Mouse (Mus musculus): ENCODE data around the gene Card14.
"Not testable (repeated sequence)": the region's sequence is repeated elsewhere in the genome, so short reads cannot be mapped to it uniquely, and the experiment has no call there.

Gene Card14

DNA sequence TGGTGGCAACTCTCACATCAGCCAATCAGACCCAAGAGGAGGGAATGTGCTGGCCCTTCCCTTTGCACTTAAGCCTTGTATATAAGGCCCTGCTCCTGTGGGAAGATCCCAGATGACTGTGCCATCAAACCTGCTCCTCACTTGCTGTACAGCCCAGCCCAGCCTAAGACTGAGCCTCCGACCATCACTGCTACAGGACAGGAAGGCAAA is at the start of gene Card14:
Gene Card14 (plus strand): TSS at position 111 of the 210 bp plus-strand sequence.
- DNase-seq = no peak

DNA sequence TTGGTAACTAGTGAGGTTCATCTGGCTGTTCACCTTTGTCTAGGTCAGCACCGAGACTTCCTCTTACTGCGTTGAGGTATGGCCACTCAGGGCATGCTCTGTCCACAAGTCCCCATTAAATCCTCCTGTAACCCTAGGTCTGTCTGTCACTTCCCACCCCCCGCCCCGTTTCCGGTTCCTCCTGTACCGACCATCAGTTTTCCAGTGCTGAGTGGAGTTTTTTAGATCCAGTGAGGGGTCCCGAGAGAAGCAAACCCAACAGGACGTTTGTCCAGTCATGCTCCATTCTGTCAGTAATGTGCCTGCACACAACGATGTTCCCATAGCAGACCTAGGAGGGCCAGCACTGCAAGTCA is 49.4 kb upstream of the Card14 start:
- no peak for DNase-seq

DNA sequence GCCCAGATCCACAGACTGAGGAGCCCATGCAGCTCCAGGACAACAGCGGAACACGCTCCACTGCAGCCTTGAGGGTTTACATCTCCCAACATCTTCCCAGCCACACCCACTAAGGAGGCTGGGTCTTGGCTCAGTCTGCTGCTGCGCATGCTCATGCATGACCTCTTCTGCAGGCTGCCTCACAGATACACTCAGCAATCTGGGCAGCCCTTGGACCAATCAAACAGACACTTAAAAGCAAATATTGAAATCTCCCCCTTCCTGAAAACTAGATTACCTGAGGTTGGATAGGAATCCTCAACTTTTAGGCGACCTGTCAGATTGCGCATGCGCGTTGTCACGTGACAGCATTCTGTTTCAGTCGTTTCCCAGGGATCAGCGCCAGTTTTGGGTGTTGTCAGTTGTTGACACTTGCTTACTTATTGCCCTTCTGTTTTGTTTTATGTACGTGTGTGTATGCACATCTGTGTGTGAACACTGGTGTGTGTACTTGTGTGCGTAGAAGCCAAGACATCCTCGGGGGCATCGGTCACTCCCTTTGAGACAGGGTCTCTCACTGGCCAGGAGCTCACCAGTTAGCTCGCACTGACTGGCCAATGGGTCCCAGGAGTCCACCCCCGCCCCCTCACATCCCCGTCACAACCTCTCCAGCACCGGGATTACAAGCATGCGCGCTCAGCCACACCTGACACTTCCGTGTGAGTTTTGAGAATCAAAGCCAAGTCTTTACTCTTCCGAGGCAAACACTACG is 48.8 kb upstream of the Card14 start:
- DNase-seq = peak; percentile 81

DNA sequence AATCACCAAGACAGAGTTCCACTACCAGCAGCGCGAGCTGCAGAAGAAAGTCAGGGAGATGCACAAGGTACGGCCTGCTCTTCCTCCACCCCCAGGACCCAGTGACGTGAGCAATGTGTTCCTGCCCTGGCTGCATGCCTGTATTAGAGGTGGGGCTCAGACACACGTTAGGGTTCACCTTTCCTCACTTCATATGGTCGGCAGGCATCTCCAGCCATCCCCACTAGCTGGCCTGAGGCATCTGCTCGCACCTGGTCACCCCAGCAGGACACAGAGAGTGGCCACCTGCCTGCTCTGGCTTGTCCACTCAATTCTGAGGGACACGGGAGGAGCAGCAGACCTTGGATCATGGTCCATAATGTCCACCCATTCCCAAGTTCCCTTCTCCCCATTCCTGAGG is 47.6 kb upstream of the Card14 start:
- DNase-seq = peak; percentile 65

DNA sequence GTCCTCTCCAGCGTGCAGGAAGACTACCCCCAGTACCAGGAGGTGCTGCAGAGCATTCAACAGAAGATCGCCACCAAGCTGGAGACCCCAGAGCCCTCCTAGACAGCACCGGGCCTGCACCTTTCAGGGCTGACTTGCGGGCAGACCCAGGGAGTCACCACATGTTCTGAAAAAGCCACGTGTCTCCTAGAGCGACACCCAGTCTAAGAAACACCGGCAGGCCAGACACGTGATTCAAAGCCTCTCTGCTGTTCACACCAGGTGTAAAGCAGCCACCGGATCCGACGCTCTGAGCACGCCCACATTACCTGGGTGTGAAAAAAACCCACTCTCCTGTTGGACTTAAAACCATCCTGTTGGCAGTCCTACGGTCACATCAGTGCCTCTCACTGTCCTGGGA is 43.2 kb upstream of the Card14 start:
- DNase-seq = no peak

DNA sequence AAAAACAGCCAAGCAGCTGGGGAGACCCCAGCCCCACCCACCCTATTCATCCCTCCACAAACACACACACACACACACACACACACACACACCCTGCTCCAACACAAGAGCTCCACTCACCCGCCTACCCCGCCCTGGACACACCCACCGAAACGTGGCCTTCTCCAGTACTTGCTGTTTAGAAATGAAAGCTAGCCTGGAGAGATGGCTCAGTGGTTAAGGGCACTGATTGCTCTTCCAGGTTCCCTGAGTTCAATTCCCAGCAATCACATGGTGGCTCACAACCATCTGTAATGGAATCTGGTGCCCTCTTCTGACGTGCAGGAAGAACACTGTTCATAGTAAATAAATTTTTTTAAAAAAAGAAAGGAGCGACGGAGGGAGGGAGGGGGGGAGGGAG is 41.8 kb upstream of the Card14 start:
- no peak for DNase-seq

DNA sequence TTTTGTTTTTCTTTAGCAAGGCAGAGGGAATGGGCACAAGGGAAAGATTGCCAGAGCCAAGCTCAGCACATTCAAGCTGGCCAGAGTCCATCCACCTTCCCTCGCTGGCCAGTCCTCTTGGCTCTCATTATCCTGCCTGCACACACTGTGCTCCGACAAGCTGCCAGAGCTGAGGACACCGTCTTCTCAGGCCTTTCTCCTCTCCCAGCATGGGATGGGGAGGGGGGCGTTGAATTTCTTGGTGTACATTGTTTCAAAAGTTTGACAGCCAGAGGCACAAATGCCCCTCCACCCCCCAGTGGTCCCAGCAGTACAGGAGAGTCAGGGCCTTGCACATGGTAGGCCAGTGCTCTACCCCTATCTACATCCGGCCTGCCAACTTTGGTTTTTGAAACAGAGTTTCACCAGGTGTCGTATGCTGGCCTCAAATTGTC is 40.3 kb upstream of the Card14 start:
- peak; percentile 90 for DNase-seq

DNA sequence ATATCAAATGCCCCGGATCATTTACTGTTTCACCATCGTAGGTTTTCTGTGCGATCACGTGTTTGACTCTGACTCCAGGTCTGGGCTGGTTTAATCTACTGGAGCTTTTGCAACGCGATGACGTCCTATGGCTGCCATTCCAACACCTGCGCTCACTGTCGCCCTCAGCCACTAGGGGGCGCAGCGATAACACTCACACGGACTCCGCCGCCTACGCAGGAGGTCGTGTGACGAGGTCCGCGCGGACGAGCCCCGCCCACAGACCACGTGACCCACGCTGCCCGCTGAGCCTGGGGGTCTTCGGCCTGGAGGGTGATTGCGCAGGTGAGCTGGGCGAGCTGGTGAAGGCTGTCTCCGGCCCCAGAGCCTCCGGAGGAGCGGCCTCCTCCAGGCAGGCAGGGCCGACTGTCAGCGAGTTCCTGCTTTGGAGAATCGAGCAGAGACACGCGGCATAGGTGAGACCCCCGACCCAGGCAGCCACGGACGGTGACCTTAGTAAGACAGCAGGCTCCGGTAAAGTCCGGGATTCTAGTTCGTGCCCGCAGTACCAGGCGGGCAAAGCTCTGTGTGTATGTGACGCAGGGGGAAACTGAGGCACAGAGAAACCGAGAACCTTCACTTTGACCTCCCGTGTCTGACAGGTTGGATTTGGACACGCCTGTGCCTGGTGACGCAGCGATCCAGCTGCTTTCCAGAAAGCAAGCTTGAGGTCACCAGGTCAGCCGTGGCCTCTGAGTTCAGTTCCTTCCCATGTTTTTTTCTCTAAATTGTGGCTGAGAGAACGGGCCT is 39.6 kb upstream of the Card14 start, which contains the start of gene Gaa:
Gene Gaa (plus strand): TSS at position 120 of the 789 bp plus-strand sequence.
- peak; percentile 98 for DNase-seq

DNA sequence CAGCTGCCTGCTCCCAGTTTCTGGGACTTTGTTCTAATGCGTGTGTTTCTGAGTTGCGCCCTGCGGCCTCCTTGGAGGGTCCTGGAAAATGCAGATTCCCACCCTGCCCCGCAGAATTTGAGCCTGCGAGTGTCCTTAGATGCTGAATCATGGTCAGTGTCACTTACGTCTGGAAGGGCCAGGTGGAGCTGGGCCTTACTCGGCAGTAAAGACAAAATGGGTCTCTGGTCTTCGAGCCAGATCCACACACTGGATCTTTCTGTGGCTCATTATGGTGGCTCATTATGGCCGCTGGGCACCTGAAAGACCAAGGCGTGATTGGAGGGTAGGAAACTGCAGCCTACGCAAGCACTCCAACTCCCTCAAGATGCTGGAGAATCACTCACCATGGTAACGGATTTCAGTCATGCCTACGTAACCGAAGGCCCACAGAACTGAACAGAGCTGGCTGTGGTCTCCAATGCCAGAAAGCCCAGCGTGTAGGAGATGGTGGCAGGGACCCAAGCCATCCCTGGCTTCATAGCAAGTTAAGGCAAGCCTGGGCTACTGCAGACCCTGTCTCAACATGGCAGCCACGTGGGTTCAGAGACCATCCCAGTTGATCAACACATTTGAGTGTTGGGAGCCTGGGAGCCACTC is 38.9 kb upstream of the Card14 start:
- DNase-seq = peak; percentile 66

DNA sequence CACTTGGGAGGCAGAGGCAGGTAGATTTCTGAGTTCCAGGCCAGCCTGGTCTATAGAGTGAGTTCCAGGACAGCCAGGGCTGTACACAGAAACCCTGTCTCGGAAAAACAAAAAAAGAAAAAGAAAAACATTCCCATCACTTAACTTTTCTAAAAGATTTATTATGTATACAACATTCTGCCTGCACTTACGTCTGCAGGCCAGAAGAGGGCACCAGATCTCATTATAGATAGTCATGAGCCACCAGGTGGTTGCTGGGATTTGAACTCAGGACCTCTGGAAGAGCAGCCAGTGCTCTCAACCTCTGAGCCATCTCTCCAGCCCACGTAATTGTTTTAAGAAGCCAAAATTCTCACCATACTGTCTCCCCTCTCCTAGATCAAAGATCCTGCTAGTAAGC is 35.1 kb upstream of the Card14 start:
- not testable (repeated sequence) for DNase-seq

DNA sequence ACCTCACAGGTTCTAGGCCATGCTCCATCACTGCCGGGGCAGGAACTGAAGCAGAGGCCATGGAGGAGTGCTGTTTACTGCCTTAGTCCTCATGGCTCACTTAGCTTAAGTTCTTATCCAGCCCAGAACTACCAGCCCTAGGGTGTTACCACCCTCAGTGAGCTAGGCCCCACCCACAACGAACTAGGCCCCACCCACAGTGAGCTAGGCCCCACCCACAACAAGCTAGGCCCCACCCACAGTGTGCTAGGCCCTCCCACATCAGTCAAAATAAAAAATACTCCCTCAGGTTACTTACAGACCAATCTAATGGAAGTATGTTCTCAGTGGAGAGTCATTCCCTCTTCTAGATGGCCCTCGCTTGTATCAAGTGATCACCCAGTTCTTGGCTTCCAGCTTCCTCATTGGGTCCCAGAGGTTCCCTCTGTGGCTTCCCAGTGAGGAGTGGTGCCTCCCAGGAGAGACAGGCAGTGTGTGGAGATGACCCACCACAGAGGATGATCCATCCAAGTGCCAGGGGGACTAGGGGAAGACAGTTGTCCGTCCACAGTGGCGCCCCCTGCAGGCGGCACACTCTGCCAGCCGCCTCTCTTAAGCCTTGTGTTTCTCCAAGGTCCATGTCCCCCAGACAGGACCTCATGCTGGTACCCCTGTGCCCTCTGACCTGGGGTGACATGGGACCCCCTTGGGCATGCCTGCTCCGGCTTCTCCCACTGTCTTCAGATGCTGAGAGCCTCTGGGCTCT is 34.2 kb upstream of the Card14 start:
- no peak for DNase-seq

DNA sequence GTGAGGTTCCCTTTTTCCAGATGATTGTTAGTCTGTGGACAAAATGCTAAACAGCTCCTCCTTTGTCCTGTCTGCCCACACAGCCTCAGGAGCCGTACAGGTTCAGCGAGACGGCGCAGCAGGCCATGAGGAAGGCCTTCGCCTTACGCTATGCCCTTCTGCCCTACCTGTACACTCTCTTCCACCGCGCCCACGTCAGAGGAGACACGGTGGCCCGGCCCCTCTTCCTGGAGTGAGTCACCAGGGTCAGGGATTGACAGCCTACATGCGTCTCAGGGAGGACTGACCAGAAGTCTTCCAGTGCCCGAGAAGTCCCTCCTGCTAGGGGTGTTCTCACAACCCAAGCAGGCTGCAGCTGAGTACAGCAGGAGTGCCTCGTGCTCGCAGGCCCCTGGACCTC is 26.5 kb upstream of the Card14 start:
- DNase-seq = no peak

DNA sequence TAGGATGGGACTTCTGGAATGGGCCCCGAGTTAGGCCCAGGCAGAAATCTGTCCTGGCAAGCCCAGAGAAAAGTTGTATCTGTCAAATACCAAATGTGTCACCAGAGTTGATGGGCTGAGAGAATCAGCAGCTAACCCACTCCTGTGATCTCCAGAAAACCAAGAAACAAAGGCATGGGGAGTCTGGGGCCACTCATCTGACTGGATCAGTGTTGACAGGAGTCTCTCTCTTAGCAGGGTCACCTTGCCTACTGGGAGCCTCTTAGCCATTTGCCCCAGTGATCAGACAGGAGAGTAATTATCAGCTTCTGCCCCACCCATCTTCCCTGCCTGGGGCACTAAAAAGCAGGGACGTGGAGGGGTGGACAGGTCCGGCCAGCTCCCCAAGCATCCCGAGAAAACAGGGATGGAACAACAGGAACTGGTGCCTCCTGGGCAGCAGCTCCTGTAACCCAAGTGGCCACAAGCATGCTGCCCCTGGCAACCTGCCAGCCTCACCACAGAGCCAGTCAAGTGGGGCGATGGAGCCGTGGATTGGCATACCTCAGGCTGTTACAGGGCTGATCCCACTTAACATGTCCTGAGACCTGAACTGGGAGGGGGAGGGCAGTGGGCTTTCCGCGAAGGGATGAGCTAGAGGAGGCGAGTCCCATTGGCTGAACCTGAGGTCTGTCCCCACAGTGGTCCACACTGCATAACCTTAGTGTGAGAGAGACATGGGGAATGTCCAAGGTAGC is 21.6 kb upstream of the Card14 start:
- peak; percentile 40 for DNase-seq

DNA sequence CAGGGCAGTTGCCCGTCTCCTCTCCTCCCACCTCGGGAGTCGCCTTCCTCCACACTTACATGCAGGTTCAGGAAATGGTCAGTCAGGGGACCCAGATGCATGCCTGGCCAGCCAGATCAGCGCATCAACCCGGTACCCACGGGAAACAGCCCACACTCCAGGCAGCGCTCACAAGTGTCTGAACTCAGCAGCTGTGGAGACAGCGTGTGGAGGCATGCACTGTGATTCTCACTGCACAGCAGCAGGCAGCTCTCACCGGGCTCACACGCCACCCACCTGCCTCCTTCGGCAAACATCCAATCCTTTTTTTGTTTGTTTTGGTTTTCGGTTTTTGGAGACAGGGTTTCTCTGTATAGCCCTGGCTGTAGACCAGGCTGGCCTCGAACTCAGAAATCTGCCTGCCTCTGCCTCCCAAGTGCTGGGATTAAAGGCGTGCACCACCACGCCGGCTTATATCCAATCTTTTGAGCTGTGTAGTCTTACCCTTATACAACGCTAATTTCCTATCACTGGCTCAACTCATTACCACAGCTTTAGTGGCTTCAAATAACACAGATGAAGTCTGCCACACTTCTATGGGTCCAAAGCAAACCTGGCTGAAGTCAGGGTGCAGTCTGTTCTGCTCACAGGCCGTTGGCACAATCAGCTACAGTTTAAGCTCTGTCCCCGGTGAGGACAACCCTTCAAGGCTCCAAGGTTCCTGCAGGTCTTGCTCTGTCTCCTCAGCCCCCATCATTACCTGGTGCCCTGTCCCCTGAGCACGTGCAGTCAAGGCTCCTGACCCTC is 20.2 kb upstream of the Card14 start:
- peak; percentile 55 for DNase-seq

DNA sequence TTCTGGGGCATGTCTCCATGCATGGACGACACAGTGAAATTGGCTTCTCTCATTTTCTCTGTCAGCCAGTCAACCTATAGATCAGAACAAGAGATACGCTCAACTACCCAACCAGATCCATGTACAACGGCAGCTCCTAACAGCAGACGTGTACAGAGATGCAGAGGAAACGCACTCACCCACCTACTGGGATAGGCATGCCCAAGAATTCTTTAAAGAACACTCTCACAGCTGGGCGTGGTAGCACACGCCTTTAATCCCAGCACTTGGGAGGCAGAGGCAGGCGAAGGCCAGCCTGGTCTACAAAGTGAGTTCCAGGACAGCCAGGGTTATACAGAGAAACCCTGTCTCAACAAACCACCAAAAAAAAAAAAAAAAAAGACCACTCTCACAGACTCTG is 14.7 kb upstream of the Card14 start:
- DNase-seq = not testable (repeated sequence)

DNA sequence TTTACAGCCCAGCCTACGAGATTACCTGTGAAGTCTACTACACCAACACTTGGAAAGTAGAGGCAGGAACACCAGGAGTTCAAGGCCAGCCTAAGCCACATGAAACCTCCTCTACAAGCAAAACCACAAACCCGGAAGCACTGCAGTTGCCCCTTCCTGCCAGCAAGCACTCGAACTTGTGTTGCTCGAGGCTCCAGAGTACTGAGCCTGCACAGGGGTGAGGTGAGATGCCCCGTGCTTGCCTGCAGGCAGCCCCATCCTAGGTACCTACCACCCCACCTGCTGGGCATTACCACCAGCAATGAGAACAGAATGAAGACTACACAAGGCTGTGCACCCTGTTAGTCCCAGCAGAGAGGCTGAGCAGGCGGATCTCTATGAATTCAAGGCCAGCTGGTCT is 9.6 kb upstream of the Card14 start:
- peak; percentile 21 for DNase-seq

DNA sequence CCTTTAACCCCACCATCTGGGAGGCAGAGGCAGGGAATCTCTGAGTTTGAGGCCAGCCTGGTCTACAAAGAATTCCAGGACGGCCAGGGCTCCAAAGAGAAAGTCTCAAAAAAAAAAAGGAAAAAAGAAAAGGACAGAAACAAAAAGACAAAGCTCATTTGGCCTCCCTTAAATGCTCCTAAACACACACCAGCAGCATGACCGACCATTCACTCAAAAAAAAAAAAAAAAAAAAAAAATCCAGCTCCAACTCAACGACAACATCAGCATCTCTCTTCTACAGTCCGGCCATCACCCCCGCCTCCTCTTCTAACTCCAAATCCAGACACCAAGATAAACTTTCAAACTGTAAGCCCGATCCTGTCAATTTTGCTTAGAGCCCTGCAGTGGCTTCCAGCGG is 8.7 kb upstream of the Card14 start:
- no peak for DNase-seq

DNA sequence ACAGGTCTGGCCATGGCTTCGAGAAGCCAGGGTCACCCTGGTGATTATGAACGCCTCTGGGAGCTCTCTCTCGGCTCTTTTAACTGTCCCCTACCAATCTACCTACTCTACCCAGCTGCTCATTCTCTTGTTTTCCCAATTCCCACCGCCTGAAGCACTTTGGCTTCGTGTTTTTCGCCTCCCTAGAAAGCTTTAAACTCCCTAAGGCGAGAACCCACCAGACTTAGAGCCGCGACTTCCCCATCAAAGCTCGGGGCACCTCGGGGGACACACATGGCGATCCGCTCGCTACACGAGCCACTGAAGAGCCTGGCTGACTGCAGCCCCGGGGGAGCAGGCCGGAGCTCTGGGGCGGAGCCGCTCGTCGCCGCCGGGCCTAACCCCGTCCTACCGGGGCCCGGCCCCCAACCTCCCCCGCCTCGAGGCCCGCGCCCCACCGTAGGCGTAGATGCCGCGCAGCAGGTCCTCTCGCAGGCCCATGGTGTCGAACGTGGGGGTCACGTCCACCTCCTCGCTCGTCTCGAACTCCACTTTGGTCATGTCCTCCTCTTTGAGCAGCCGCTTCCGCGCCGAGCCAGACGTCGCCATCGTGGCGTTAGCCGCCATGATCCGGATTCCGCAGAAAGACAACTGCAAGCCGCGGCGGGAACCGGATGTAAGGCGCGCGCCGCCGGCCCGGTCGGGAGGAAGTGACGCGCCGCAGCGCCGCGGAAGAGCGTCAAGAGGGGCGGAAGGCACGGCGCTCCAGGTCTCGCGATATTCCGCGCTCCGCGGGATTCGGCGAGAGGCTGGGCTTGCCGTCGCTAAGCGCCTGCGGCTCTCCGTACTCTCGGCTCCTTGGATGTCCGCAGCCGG is 8.0 kb upstream of the Card14 start, which contains the start of gene Eif4a3:
Gene Eif4a3 (minus strand): TSS at position 699 of the 855 bp plus-strand sequence.
- DNase-seq = peak; percentile 90

DNA sequence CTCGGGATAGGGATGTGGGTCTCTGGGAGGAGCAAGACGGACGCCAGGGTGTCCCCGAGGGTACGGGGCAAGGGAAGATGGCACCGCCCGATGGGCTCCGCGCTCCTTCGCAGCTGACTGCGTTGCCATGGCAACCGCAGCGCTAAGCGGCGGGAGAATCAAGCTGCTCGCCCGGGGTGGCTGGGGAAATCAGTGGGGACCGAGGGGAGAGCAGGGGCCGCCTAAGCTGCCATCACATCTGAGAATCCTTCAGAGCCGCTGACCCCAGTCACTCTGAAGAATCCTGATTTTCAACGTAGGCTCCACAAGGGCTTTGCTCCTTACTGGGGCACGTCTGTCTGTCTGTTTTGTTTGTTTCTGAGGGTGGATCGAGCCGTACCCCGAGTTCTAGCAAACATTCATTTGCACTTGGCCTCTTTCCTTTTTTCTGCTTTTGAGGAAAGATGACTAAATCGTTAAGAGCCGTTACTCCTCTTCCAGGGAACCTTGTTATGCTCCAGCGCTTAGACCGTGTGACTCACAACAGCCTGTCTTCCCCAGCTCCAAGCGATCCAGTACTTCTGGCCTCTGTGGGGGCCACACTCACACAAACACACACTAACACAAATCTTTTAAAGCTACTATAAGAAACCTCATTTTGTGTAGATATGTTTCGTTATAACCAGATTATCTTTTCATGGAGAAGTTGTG is 7.2 kb upstream of the Card14 start:
- DNase-seq = no peak

DNA sequence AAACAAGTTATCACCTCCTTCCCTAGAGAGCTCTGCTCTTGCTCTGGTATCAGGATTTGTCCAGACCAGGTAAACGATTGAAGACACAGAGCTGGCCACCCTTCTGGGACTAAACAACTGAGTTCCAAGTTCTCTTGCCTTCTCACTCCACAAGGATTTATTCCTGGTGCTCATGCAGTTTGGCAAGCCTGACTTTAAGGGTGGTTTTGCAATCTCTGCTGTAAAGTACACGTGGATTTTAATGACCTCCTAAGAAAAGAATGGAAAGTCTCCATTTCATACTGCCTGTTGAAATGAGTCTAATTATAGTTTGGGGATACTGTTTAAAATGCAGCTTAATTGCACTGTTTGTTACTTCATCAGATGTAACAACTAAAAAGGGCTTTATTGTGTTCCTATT is 6.6 kb upstream of the Card14 start:
- DNase-seq = peak; percentile 15

All from cerebellum, adult 9-10 months (tissue).